Mouse (Mus musculus): ENCODE measurements at regions not wholly inside any gene's neighbourhood (a gene's known extent, or its start where the extent isn't known, plus 50 kb on each side); places are given as distances from the start of the nearest gene placed in this dataset.

- TF ChIP-seq CTCF (IDR thresholded peaks at IDR 0.05; ENCODE audit: borderline replicate concordance, insufficient read depth, low read depth, low read length) (no peak), POLR2A (IDR thresholded peaks at IDR 0.05; ENCODE audit: borderline replicate concordance, insufficient read depth, low read length) (no peak)
Observed at GRCm38 (mm10) chr5:64462411-64462810, 306.3 kb downstream of the Tbc1d1 start.
